Mouse (Mus musculus) limb, embryonic 11.5 days (tissue): ENCODE measurements around the gene Ly6g5c. TPM values are rescaled to one million over a fixed set of nuclear protein-coding genes. Genes with fewer than 3 reads are reported as not detected.
"Not testable (repeated sequence)": the region's sequence is repeated elsewhere in the genome, so short reads cannot be mapped to it uniquely, and the experiment has no call there.

Source experiments
- ATAC-seq: fragments of 200-750 bp; cut with Nextera tagmentation; 2 replicates; pipeline ENCODE4 v1.8.0; 2017; ENCODE audit warnings: low read depth; ENCODE audit not compliant: insufficient number of reproducible peaks, low FRiP score, low TSS enrichment
- DNase-seq: peaks from one replicate; pipeline ENCODE4 v3.0.0-alpha.2; 2015; ENCODE audit warnings: low spot score
- H3K27ac ChIP-seq: fragments of 300-500 bp; sonication (generic); replicated peaks from 2 replicates; pipeline ENCODE4 v1.5.1; 2014; ENCODE audit warnings: low read depth, mild to moderate bottlenecking, low read length
- H3K27me3 ChIP-seq: fragments of 300-500 bp; sonication (generic); 2 replicates; pipeline ENCODE4 v1.6.1; 2014; ENCODE audit warnings: mild to moderate bottlenecking, low read length, mixed read lengths; ENCODE audit not compliant: control insufficient read depth, insufficient read depth
- H3K36me3 ChIP-seq: fragments of 300-500 bp; sonication (generic); 2 replicates; pipeline ENCODE4 v1.6.1; 2014; ENCODE audit warnings: mild to moderate bottlenecking, low read length, moderate library complexity, mixed read lengths; ENCODE audit not compliant: control insufficient read depth, insufficient read depth
- H3K4me1 ChIP-seq: fragments of 300-500 bp; sonication (generic); 2 replicates; pipeline ENCODE4 v1.6.1; 2014; ENCODE audit warnings: low read length, mixed read lengths; ENCODE audit not compliant: control insufficient read depth, insufficient read depth
- H3K4me2 ChIP-seq: fragments of 300-500 bp; sonication (generic); 2 replicates; pipeline ENCODE4 v1.6.1; 2014; ENCODE audit warnings: low read depth, mild to moderate bottlenecking, moderate library complexity; ENCODE audit not compliant: severe bottlenecking
- H3K4me3 ChIP-seq: fragments of 300-500 bp; sonication (generic); 2 replicates; pipeline ENCODE4 v1.5.1; 2014; ENCODE audit warnings: low read depth, low read length
- H3K9ac ChIP-seq: fragments of 300-500 bp; sonication (generic); 2 replicates; pipeline ENCODE4 v1.6.1; 2014; ENCODE audit warnings: mild to moderate bottlenecking, low read length
- H3K9me3 ChIP-seq: fragments of 300-500 bp; sonication (generic); 2 replicates; pipeline ENCODE4 v1.6.1; 2016; ENCODE audit warnings: low read length; ENCODE audit not compliant: control insufficient read depth
- WGBS: fragments of 180-500 bp; shearing (Covaris S2); extraction: QIAGEN DNeasy Blood & Tissue Kit; methylation state at CpG from one replicate; pipeline ENCODE4 v1.1.7; 2014; 5-methylcytosine and 5-hydroxymethylcytosine counted together
- polyA plus RNA-seq: library from polyadenylated mRNA; unstranded; fragments of >200 nt; fragmentation: Nextera tagmentation; extraction: Ambion mirVana; gene quantifications from 2 replicates; pipeline ENCODE4 v1.2.1, GENCODE M21; 2014

Ly6g5c gene
- polyA plus RNA-seq, 1 experiment from 2014 or later = not detected

DNA sequence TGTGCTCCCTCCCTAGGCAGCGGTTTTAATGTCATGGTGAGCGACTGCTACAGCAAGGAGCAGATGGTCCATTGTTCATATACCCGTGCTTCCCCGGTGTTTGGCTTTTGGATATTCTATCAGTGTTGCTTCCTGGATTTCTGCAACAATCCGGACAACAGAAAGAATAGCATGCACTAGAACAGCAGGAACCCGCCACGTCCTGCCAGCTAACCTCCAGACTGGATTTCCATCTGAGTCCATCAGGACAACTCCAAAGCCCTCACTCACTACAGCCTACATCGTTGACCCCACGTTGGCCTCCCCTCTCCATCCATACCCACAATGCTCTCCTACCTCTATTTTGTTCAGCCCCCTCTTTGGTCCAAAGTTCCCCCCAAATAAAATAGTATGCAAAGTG lies 3.7 kb downstream of the Ly6g5c start:
- no peak overlapping the region for H3K9ac ChIP-seq
- DNase-seq (no peak), ATAC-seq (no peak)
- no peaks in the 10 kb centered on the region for H3K9me3 ChIP-seq
- 88% methylated on average over 9 of the region's 9 CpGs for whole genome bisulfite sequencing
- H3K36me3 ChIP-seq = peaks cover 15% of the 10 kb centered on the region; the same call in 1 of the 2 replicates
- H3K27me3 ChIP-seq = no peaks in the 10 kb centered on the region
- H3K4me2 ChIP-seq = no peak overlapping the region
- no peaks in the 10 kb centered on the region for H3K4me1 ChIP-seq
- H3K27ac ChIP-seq = no peak overlapping the region
- H3K4me3 ChIP-seq = no peak overlapping the region

DNA sequence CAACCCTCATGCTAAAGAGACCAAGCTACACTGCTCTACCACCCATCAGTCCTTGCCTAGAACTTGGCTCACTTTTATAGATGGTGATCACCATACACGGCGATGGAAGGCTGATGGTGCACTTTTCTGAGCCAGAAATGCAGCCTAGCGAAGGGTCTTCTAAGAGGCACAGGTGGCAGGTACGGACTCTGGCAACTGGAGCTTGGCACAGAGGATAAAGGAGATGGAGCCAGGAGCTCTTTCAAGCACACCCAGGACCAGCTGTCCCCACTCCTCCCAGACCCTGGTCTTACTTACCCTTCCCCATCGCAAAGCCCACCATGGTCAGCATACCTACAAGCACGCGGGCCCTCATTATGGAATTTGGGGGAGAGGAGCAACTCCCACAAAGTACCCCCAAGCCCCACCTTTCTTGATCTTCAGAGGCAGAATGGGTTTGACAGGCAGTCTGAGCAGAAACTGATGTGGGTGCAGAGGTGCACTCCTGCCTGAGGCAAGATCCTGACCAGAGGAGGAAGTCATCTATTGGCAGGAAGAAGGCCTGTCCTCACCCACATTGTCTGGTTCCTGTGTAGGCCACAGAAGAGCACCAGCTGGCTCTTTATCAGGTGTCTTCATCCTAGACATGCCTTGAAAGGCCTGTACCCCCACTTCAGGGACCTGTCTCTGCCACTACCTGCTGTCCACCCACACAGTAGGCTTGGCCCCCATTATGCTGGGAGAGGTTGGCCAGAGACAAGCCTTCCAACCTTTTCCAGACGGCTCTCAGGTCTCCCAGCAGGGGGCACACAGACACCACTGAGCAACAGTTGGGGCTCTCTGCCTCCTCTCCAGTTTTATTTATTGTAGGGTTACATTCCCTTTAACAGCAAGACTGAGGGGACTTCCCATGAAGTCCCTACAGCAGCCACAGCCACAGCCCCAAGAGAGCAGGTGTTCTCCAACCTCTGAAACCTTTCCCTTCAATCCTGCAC lies 7.3 kb downstream of the Ly6g5c start, which contains the start of gene Ly6g5b:
Gene Ly6g5b (minus strand): TSS at position 383 of the 974 bp plus-strand sequence.
- no peak for ATAC-seq
- Histone ChIP-seq H3K9ac (no peak within 1 kb of the TSS), H3K27me3 (no peaks in the 10 kb centered on the region), H3K4me3 (no peak within 1 kb of the TSS), H3K27ac (no peak within 1 kb of the TSS), H3K9me3 (no peaks in the 10 kb centered on the region), H3K4me2 (no peak within 1 kb of the TSS), H3K4me1 (peaks cover 5% of the 10 kb centered on the region; the same call in 1 of the 2 replicates), H3K36me3 (peaks cover 29% of the 10 kb centered on the region)
- 84% methylated on average over 8 of the region's 8 CpGs for WGBS
- DNase-seq = no peak

DNA sequence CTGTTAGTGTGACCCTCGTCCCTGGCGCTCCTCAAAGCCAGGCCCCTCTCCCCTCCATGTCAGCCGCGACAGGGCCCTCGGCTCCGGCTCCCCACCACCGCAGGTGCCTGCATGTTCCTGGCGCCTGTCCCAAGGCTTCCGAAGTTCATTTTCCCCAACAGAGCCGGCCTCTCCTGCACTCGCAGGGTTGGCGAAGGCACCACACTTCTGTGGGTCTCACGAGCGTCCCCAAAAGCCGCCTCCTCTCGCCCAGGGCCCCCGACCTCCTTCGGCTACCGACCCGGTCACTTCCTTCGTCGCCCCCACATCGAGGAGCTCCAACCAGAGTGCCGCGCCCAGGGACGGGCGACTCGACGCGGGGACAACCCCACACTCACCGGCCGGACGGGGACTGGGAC lies 12.7 kb downstream of the Ly6g5c start:
- Histone ChIP-seq H3K9me3 (no peaks in the 10 kb centered on the region), H3K4me2 (peak overlapping the region; percentile 98), H3K27me3 (no peaks in the 10 kb centered on the region), H3K27ac (no peak overlapping the region), H3K9ac (peak overlapping the region; percentile 94), H3K4me3 (peak overlapping the region; percentile 82), H3K4me1 (peaks cover 11% of the 10 kb centered on the region; the same call in 1 of the 2 replicates), H3K36me3 (peaks cover 23% of the 10 kb centered on the region)
- ATAC-seq (no peak), DNase-seq (no peak)
- WGBS = under 1% methylated on average over 33 of the region's 33 CpGs

DNA sequence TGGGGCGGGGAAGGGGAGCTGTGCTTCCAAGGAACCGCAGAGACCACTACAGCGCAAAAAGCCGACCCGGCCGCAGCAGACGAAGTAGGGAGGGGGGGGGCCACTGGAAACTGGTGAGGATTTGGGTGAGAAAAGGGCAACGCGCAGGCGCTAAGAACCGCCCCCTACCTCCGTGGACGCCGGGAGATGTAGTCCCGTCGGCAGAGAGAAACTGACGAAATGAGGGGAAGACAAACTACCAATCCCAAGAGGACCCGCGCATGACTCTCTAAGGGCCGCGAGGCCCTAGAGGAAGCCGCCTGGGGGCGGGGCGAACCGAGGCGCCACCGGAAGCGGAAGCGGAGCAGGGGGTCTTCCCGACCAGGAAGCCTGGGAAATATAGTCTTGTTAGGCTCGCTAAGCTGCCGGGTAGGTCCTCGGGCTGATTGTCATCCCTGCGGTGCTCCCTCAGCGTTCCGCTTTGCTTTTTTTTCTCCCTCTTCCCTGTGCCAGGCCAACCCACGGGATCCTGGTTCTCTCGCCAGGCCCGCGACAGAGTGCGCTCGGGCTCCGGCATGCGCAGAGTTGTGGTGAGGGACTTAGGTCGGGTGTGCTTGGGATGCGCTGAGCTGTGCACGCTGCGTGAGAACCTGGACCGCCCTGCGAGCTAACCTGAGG lies 13.2 kb downstream of the Ly6g5c start, which contains the start of gene Gpank1:
Gene Gpank1 (plus strand): TSS at position 313 of the 657 bp plus-strand sequence.
- peak within 1 kb of the TSS; percentile 82 for H3K4me3 ChIP-seq

DNA sequence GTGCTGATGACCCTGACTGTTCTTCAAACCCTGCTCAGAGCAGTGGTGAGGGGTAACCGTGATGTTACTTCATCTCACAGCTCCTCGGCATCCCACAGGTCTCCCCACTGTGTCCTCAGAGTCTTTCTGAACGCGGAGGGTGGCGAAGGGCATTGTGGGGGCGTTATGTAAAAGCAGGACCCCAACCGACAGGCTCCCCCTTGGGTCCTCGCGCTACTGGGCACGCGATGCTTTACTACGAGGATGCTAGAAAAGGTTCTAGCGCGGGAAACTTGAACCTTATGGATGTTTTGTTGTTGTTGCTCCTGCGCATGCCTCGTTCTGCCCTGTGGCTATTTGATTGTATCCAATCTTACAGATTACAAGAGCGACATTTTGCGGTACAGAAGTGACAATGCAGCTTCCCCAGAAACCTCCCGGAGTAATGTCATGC lies 13.8 kb downstream of the Ly6g5c start, which contains the start of gene Csnk2b:
Gene Csnk2b (minus strand): TSS at position 183 of the 433 bp plus-strand sequence.
- Histone ChIP-seq H3K36me3 (peaks cover 17% of the 10 kb centered on the region), H3K9ac (peak within 1 kb of the TSS; percentile 94), H3K4me1 (peaks cover 16% of the 10 kb centered on the region; the same call in 1 of the 2 replicates), H3K27me3 (no peaks in the 10 kb centered on the region), H3K27ac (peak within 1 kb of the TSS; percentile 36; the same call in 1 of the 2 replicates), H3K4me2 (peak within 1 kb of the TSS; percentile 98), H3K4me3 (peak within 1 kb of the TSS; percentile 82), H3K9me3 (no peaks in the 10 kb centered on the region)
- DNase-seq (peak; percentile 66), ATAC-seq (peak; percentile 18; the same call in 1 of the 2 replicates)
- under 1% methylated on average over 19 of the region's 19 CpGs for WGBS

More for the DNA sequence above, 13.2 kb downstream of the Ly6g5c start, which contains the start of gene Gpank1:
- Histone ChIP-seq H3K4me2 (peak within 1 kb of the TSS; percentile 98), H3K4me1 (peaks cover 11% of the 10 kb centered on the region; the same call in 1 of the 2 replicates), H3K9me3 (no peaks in the 10 kb centered on the region), H3K36me3 (peaks cover 19% of the 10 kb centered on the region), H3K9ac (peak within 1 kb of the TSS; percentile 94), H3K27ac (peak within 1 kb of the TSS; percentile 36; the same call in 1 of the 2 replicates), H3K27me3 (no peaks in the 10 kb centered on the region)
- peak; percentile 98 for DNase-seq
- peak; percentile 91 for ATAC-seq
- under 1% methylated on average over 50 of the region's 50 CpGs for WGBS

DNA sequence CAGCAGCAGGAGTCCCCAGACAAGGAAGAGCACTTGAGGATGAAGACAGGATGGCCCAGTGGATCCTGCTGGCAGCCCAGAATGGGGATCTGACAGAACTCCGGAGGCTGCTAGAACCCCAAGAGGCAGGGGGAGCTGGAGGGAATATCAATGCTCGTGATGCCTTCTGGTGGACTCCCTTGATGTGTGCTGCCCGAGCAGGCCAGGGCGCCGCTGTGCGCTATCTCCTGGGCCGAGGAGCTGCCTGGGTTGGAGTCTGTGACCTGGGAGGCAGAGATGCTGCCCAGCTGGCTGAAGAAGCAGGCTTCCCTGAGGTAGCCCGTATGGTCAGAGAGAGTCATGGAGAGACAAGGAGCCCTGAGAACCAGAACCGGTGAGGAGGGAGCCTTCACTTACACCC lies 15.2 kb downstream of the Ly6g5c start:
- not testable (repeated sequence) for H3K9me3 ChIP-seq, H3K36me3 ChIP-seq, DNase-seq, ATAC-seq, H3K4me2 ChIP-seq, H3K4me3 ChIP-seq, H3K9ac ChIP-seq, H3K27me3 ChIP-seq, H3K27ac ChIP-seq
- 91% methylated on average over 9 of the region's 9 CpGs for WGBS
- peaks cover 19% of the 10 kb centered on the region; the same call in 1 of the 2 replicates for H3K4me1 ChIP-seq

DNA sequence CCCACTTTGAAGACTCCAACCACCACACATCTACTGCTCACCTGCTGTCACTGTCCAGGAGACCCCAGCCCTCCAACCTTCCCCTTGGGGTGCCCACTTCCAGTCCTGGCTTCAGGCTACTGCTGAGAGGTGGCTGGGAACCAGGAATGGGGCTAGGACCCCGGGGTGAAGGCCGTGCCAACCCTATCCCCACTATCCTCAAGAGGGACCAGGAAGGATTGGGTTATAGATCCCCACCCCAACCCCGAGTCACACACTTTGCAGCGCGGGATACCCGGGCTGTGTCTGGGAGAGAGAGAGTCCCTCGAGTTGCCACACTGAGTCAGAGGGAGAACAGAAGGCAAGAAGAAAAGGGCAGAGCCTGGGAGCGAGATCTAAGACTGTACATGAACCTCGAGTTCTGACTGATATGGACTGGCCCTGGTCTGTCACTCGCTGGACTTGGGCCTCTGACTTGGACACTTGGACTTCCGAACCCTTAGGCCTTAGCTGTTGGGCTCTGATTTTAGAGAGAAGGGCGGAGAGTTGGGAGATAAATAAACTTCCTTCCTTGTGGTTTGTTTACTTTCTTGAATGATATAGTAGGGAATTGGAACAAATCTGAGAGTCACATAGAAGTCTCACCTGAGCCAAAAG lies 16.3 kb downstream of the Ly6g5c start:
- not testable (repeated sequence) for H3K4me2 ChIP-seq, H3K36me3 ChIP-seq, H3K27ac ChIP-seq, H3K27me3 ChIP-seq, H3K9ac ChIP-seq, H3K9me3 ChIP-seq, ATAC-seq, H3K4me3 ChIP-seq, DNase-seq
- WGBS = 92% methylated on average over 12 of the region's 12 CpGs
- peaks cover 19% of the 10 kb centered on the region; the same call in 1 of the 2 replicates for H3K4me1 ChIP-seq
